Mouse (Mus musculus) c-Kit-positive CD71-negative TER-119-negative erythroid progenitor cells, embryonic 14.5 days (primary cell): ENCODE measurements around the gene Serpini1.
"Not testable (repeated sequence)": the region's sequence is repeated elsewhere in the genome, so short reads cannot be mapped to it uniquely, and the experiment has no call there.

ENCODE experiments used
- DNase-seq: peaks from one replicate; pipeline ENCODE4 v3.0.0-alpha.2; 2013; ENCODE audit warnings: low read depth

The Serpini1 gene

DNA sequence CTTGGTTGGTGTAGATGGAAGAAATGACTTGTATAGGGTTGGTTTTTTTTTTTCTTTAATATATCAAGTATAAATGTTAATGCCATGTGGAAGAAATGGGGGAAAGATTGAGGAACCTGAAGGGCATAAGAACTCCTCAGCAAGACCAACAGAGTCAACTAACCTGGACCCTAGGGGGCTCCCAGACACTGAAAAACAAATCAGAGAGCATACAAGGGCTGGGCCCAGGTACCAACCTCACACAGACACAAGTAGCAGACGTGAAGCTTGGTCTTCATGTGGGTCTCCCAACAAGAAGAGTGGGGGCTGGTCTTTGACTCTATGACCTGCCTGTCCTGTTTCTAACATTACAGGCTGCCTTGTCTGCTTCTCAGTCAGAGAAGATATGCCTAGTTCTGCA is 82.2 kb downstream of the Serpini1 start:
- no peak for DNase-seq

DNA sequence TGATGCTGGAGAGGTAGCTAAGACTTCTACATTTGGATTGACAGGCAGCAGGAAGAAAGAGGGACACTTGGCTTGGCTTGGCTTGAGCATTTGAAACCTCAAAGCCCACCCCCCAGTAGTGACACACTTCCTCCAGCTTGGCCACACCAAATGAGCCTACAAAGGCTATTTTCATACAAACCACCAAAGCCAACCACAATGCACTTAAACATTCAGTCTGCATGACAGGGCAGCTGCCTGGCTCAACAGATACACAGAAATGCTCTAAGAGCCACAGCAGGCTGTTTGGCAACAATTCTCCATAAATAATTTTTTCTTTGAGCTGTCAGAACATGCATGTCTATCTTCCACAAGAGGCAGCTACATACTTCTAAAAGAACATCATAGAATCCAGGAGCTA is 90.2 kb downstream of the Serpini1 start:
- DNase-seq = no peak

DNA sequence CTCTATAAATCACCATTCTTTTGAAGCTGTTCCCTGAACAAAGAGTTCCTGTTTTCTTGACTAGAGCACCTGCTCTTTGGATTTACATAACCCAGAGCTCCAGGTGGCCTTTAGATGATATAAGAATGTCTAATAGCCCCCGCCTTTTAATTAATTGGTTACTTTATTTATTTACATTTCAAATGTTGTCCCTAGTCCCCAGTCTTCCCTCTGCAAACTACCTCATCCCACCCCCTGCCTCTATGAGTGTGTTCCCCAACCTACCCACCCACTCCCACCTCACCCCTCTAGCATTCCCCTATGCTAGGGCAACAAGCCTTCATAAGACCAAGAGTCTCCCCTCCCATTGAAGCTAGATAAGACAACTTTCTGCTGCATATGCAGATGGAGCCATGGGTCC is 90.9 kb downstream of the Serpini1 start:
- DNase-seq = no peak

DNA sequence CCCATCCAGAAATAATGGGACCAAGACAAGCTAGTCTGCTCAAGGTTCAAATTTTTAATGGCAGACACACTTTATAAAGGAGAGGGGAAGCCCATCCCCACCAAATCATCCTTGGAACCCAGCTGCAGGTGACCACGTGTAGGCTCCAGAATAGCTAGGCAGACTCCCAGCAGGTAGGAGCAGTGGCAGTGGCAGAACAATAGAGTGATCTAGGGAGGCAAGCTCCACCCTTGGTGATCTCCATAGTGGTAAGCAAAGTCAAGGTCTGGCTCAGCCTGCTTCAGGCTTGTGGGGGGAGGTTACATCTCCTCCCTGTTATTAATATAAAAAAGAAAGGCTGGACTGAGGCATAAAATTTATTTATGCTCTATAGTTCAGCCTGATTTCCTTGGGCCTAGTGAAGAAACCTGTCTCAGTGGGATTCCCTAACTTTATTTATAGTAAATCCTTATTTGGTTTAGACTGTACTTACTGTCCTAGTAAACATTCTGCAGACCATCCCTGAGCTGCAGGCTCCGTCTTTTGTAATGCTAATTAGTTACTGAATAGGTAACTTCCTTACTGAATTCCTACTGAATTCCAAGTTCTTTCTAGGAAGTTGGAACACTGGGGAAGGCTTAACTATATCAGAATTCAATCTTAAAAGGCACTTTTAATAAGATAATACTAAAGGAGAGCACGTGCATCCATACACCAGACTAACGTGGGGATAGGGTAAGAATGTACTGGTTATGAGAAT is 93.2 kb downstream of the Serpini1 start:
- DNase-seq = not testable (repeated sequence)

DNA sequence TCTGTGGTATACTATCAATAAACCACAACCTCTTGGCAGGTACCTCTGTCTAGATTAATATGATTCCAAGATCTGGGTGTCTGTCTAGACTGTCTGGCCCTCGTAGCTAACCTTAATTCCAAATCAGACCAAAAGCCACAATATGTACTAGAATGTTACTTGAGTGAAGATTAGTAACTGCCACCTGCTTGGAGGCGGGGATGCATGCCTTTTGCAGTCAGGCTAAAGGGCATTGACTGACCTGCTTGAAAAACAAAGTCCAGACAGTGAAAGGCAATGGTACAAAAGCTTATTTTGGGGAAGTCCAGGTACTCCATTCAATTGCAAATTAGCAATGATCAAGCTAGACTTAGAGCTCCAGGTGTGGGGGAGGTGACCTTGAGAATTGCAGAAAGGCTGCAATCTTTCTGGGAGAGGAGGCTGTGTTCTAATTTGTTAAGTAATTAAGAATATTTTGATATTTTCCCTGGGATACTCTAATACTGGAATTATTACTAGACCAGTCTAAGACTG is 94.3 kb downstream of the Serpini1 start:
- no peak for DNase-seq

DNA sequence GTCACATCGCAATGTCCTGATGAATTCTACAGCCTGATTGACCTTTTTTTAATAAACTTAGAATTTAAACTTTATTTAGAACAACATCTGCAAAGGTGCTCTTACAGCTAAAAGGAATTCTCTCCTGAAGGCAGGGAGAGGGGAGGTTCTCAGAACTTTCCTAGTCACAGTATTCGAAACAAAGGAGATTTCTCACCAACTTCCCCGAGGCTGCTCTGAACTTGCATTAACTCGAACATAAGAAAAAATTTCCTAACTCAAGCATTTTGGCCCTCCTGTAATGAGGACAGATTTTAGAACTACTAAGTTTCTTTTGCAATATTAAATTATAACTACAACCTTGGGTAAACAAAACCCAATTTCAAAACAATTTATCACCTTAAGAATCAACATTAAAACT is 96.6 kb downstream of the Serpini1 start:
- DNase-seq = not testable (repeated sequence)

DNA sequence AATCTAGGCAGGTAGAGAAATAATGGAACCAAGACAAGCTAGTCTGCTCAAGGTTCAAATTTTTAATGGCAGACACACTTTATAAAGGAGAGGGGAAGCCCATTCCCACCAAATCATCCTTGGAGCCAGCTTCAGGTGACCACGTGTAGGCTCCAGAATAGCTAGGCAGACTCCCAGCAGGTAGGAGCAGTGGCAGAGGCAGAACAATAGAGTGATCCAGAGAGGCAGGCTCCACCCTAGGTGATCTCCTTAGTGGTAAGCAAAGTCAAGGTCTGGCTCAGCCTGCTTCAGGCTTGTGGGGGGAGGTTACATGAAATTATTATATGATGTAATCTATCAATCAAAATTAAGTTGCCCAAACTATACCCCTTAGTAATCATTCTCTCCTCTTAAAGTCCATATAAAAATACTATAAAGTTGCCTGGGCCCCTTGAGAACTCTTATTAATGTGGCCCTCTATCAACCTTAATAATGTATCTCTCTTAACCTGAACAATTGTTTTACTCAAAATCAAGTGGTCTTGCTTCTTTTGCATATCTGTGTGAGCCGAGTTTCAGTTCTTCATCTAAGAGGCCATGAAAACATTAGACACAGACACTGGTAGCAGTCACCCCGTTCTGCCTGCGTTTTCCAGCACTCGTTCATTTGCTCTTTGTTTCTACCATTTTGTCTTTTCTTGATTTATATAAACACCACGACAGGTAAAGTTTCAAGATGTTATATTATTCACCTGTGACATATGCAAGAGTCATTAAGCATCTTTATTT is 98.4 kb downstream of the Serpini1 start:
- no peak for DNase-seq

DNA sequence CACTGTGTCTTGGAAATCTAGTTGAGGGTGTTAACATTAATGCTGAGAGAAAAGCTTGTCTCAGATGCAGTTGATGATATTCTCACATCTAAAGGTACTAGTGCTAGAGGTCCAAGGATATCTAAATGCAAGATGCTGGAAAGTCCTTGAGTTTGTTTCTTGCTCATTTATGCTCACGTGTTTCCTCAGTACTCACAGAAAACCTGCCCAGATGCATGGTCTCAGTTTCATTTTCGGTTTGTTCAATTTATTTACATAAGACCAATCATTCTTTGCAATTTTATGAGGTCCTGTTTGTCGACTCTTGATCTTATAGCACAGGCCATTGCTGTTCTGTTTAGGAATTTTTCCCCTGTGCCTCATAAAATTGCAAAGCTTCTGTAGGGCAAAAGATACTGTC is 109.6 kb downstream of the Serpini1 start:
- no peak for DNase-seq

DNA sequence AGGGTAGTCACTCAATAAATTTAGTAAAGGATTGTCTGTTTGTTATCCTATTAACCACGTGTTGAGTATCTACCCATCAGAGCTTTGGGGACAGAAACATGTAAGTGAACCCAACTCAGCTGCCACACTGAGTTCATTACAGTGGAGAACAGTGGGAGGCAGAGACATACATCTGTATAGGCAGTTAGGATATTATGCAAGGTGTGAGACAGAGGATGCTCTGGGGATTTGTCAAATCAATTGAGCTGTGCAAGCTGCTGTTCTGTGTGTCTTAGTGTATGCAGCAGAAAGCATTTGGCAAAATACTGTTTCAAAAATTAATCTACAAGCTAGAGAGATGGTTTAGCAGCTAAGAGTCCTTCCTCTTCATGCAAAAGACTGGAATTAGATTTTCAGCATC is 113.1 kb downstream of the Serpini1 start:
- DNase-seq = no peak

DNA sequence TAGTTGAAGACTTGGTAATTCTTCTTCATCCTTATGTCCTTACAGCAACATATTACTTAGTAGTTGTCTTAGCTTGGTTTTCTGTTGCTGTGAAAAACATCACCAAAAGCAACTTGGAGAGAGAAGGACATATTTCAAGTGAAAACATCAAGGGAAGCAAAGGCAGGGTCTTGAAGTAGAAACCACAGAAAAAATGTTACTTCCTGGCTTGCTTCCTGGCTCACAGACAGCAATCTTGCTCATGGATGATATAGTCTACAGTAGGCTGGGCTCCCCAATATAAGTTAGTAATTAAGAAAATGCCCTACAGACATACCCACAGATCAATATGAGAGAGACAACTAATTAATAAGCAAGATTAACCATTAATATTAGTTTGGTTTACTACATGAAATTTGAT is 125.5 kb downstream of the Serpini1 start:
- DNase-seq = no peak

DNA sequence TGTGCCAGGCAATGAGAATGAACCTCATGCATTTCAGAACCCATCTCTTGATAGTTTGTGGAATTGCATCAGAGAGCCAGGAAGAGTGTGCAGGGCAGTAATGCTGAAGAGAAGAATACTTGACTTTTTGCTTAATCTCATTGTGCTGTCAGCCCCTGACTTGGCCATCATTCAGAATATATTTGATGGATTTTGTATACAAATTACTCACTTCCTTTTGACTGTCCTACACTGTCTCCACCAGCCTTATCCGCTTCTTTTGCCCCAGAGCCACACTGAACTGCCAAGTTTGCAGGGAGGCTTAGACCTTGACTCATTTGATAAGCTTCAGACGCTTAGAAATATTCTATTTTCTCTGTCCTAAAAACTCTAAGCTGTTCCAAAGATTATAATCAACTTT is 129.4 kb downstream of the Serpini1 start:
- no peak for DNase-seq

DNA sequence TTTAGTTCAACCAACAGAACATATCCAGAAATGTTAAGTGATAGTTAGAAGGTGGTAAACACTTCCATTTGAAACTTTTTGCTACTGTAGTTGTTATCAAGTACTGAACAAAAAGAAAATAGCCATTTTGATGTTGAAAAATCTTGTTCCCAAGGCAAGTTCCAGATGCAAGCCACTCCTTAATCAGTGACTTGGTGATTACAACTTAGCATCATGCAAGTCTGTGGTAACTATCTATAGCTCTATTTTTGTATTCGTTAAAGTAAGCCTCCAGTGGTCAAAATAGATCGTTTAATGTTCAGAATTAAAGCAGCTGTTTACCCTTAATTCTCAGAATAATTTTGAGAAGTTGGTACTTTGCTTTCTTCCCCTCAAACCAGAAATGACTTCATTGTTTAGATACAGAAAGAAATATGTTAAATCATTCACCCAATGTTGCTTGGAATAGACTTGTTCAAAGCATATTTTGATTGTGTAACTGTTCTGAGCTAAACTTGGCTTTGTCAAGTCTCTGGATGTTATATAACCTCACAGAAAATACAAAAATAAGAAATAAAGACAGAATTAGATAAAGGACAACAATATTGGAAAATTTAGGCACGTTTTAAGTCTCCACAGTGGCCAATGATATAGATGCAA is 130.0 kb downstream of the Serpini1 start:
- no peak for DNase-seq

DNA sequence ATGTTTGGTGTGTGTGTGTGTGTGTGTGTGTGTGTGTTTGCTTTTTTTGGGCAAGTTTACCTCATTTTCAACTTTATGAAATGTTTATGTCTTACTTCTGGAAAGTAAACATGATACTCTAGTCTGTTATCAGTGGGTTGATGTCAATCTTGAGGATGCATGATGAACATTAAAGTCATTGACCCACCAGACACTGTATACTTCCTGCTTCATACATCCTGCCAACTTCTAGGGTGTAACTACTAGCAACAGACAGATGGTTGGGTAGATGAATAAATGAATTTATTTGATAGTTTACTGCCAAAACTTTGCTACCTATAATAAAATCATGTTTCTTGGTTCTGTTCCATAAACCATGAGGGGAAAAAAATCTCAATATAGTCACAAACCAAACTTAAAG is 133.0 kb downstream of the Serpini1 start:
- DNase-seq = no peak

DNA sequence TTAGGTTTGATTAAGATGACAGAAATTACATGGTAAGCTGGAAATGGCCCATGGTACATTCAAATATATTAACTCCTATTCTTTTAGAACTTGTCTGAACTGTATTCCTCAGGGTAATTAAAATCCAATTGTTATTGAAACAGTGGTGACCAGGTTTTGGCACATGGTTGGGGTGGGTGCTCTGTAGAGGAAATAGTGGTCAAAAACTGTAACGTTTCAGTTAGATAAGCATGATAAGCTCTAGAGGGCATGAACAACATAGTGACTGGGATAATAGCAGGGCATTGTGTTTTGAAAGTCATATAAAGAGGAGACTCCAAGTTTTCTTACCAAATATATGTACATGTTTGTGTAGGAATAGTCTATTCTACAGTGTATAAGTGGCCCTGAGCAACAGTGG is 134.7 kb downstream of the Serpini1 start:
- DNase-seq = no peak
